Mouse (Mus musculus) liver, embryonic 14.5 days (tissue): ENCODE measurements at regions not wholly inside any gene's neighbourhood (a gene's known extent, or its start where the extent isn't known, plus 50 kb on each side); places are given as distances from the start of the nearest gene placed in this dataset.
"Not testable (repeated sequence)": the region's sequence is repeated elsewhere in the genome, so short reads cannot be mapped to it uniquely, and the experiment has no call there.

Experiments used
- ATAC-seq: fragments of 200-750 bp; cut with Nextera tagmentation; 2 replicates; pipeline ENCODE4 v1.8.0; 2017; ENCODE audit warnings: moderate number of reproducible peaks, mild to moderate bottlenecking, moderate library complexity; ENCODE audit not compliant: insufficient read depth
- DNase-seq, 3 experiments: peaks; one replicate each; pipeline ENCODE4 v3.0.0-alpha.2; 2012 to 2013; ENCODE audit warnings: low read depth in 3 of 3, low spot score in 3 of 3
- H3K27ac ChIP-seq: fragments of 300-500 bp; sonication (generic); 2 replicates; pipeline ENCODE4 v1.5.1; 2014; ENCODE audit warnings: moderate library complexity, mild to moderate bottlenecking, control low read depth, inconsistent platforms
- H3K27me3 ChIP-seq: fragments of 300-500 bp; sonication (generic); 2 replicates; pipeline ENCODE4 v1.6.1; 2014; ENCODE audit warnings: mild to moderate bottlenecking, low read length, moderate library complexity; ENCODE audit not compliant: control insufficient read depth, insufficient read depth
- H3K36me3 ChIP-seq: fragments of 300-500 bp; sonication (generic); replicated peaks from 2 replicates; pipeline ENCODE4 v1.6.1; 2014; ENCODE audit warnings: low read depth; ENCODE audit not compliant: control insufficient read depth, insufficient read depth
- H3K4me1 ChIP-seq, 2 experiments: fragments of 200-500 bp in 1 of 2; fragments of 300-500 bp in 1 of 2; sonication (generic) in 1 of 2; replicated peaks; 2 replicates each; pipeline ENCODE4 v1.6.1; 2012 to 2014; ENCODE audit warnings: antibody characterized with exemption in 1 of 2, inconsistent platforms in 1 of 2, low read length in 1 of 2; ENCODE audit not compliant: control insufficient read depth in 2 of 2, insufficient read depth in 2 of 2
- H3K4me2 ChIP-seq: fragments of 300-500 bp; sonication (generic); 2 replicates; pipeline ENCODE4 v1.6.1; 2014; ENCODE audit warnings: low read depth, mild to moderate bottlenecking, control low read depth, moderate library complexity
- H3K4me3 ChIP-seq, 2 experiments: fragments of 200-500 bp in 1 of 2; fragments of 300-500 bp in 1 of 2; sonication (generic) in 1 of 2; 2 replicates each; pipeline ENCODE4 v1.5.1; 2012 to 2014; ENCODE audit warnings: low read depth in 2 of 2, low read length in 2 of 2, mild to moderate bottlenecking in 2 of 2, control low read depth in 1 of 2, inconsistent platforms in 1 of 2, moderate library complexity in 1 of 2; ENCODE audit not compliant: insufficient read depth in 1 of 2
- H3K9ac ChIP-seq: fragments of 300-500 bp; sonication (generic); replicated peaks from 2 replicates; pipeline ENCODE4 v1.6.1; 2014; ENCODE audit warnings: mild to moderate bottlenecking, control low read depth, moderate library complexity
- H3K9me3 ChIP-seq: fragments of 300-500 bp; sonication (generic); 2 replicates; pipeline ENCODE4 v1.6.1; 2016; ENCODE audit warnings: low read length, mixed read lengths; ENCODE audit not compliant: control insufficient read depth
- CTCF ChIP-seq: IDR thresholded peaks from 2 replicates; pipeline ENCODE4 v1.5.1; 2016; ENCODE audit warnings: antibody characterized with exemption, low read depth, control low read depth
- EP300 ChIP-seq: IDR thresholded peaks from 2 replicates; pipeline ENCODE4 v1.6.1; 2016; ENCODE audit warnings: antibody characterized with exemption, low read depth
- WGBS: fragments of 180-500 bp; shearing (Covaris S2); extraction: QIAGEN DNeasy Blood & Tissue Kit; methylation state at CpG from one replicate; pipeline ENCODE4 v1.1.7; 2014; ENCODE audit not compliant: insufficient replicate concordance; 5-methylcytosine and 5-hydroxymethylcytosine counted together

- no peaks in the 10 kb centered on the region for H3K36me3 ChIP-seq
- no peak overlapping the region for H3K9ac ChIP-seq
- no peaks in the 10 kb centered on the region for H3K4me1 ChIP-seq
- H3K27me3 ChIP-seq, result no peaks in the 10 kb centered on the region
- H3K4me2 ChIP-seq, result no peak overlapping the region
- WGBS, result 48% methylated on average over 10 of the region's 10 CpGs
- TF ChIP-seq EP300 (no peak), CTCF (no peak)
- H3K4me3 ChIP-seq, result no peak overlapping the region
- ATAC-seq (no peak), DNase-seq (no peak)
- no peaks in the 10 kb centered on the region for H3K9me3 ChIP-seq
- no peak overlapping the region for H3K27ac ChIP-seq
Measured at GRCm38 (mm10) chr17:4612136-4612535, 382.0 kb upstream of the Arid1b start.

GRCm38 (mm10) chr17:4612741-4613140, 381.4 kb upstream of the Arid1b start:
- H3K36me3 ChIP-seq, result no peaks in the 10 kb centered on the region
- no peaks in the 10 kb centered on the region for H3K9me3 ChIP-seq
- no peaks in the 10 kb centered on the region for H3K4me1 ChIP-seq
- no peak overlapping the region for H3K4me3 ChIP-seq
- ATAC-seq (no peak), DNase-seq (no peak)
- H3K9ac ChIP-seq, result no peak overlapping the region
- 72% methylated on average over 7 of the region's 7 CpGs for WGBS
- H3K4me2 ChIP-seq, result no peak overlapping the region
- no peak for TF ChIP-seq CTCF
- TF ChIP-seq EP300, result no peak
- no peak overlapping the region for H3K27ac ChIP-seq
- H3K27me3 ChIP-seq, result no peaks in the 10 kb centered on the region

DNA sequence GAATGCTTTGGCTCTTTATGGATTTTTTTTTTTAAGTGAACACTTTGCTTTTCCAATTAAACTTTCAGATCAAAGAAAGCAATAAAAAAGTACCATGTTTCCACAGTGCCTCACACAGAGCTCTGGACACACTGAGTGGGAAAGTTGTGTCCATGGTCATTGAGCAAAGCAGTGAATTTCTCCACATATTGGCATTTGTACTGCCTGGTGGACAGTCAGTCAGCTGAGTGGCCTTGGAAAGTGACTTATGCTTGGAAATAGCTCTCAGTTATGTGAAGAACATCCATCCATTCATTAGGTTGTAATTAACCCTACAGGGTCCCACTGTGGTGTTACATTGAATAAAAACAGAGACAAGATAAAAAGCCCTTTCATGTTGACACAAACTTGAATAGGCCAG, 373.8 kb upstream of the Arid1b start:
- Histone ChIP-seq H3K4me3 (no peak overlapping the region), H3K36me3 (no peaks in the 10 kb centered on the region), H3K4me2 (no peak overlapping the region), H3K9ac (no peak overlapping the region), H3K4me1 (no peaks in the 10 kb centered on the region), H3K9me3 (no peaks in the 10 kb centered on the region), H3K27ac (no peak overlapping the region), H3K27me3 (no peaks in the 10 kb centered on the region)
- no peak for ATAC-seq
- no peak for DNase-seq
- TF ChIP-seq EP300 (no peak), CTCF (no peak)

DNA sequence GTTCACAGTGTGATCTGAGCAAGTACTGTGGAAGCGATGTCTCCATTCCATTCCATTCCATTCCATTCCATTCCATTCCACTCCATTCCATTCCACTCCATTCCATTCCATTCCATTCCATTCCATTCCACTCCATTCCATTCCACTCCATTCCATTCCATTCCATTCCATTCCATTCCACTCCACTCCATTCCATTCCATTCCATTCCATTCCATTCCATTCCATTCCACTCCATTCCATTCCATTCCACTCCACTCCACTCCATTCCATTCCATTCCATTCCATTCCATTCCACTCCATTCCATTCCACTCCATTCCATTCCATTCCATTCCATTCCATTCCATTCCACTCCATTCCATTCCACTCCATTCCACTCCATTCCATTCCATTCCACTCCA, 368.0 kb upstream of the Arid1b start:
- 80% methylated on average over 1 of the region's 1 CpGs for WGBS
- DNase-seq, H3K4me1 ChIP-seq, H3K27me3 ChIP-seq, H3K4me2 ChIP-seq, H3K9ac ChIP-seq, H3K27ac ChIP-seq, H3K36me3 ChIP-seq, H3K9me3 ChIP-seq, ATAC-seq, H3K4me3 ChIP-seq: not testable (repeated sequence)

- ATAC-seq, result no peak
- no peak for DNase-seq
- no peak for TF ChIP-seq EP300
- no peak for TF ChIP-seq CTCF
- Histone ChIP-seq H3K27ac (no peak overlapping the region), H3K4me1 (no peaks in the 10 kb centered on the region), H3K4me2 (no peak overlapping the region), H3K36me3 (no peaks in the 10 kb centered on the region), H3K4me3 (no peak overlapping the region), H3K9me3 (no peaks in the 10 kb centered on the region), H3K9ac (no peak overlapping the region), H3K27me3 (no peaks in the 10 kb centered on the region)
- WGBS, result 70% methylated on average over 7 of the region's 7 CpGs
Measured at GRCm38 (mm10) chr17:4627542-4627941, 366.6 kb upstream of the Arid1b start.

GRCm38 (mm10) chr17:4631122-4631521, 363.0 kb upstream of the Arid1b start:
- H3K36me3 ChIP-seq, result no peaks in the 10 kb centered on the region
- H3K4me2 ChIP-seq, result no peak overlapping the region
- H3K27me3 ChIP-seq, result no peaks in the 10 kb centered on the region
- no peaks in the 10 kb centered on the region for H3K9me3 ChIP-seq
- 70% methylated on average over 4 of the region's 4 CpGs for WGBS
- DNase-seq (no peak), ATAC-seq (no peak)
- H3K4me3 ChIP-seq, result no peak overlapping the region
- no peak overlapping the region for H3K9ac ChIP-seq
- no peak overlapping the region for H3K27ac ChIP-seq
- TF ChIP-seq EP300 (no peak), CTCF (no peak)
- H3K4me1 ChIP-seq, result no peaks in the 10 kb centered on the region
